Mouse (Mus musculus) midbrain, embryonic 14.5 days (tissue): ENCODE measurements around the gene Fbxw24. TPM values are rescaled to one million over a fixed set of nuclear protein-coding genes. Genes with fewer than 3 reads are reported as not detected.
"Not testable (repeated sequence)": the region's sequence is repeated elsewhere in the genome, so short reads cannot be mapped to it uniquely, and the experiment has no call there.

Source experiments
- ATAC-seq: fragments of 200-750 bp; cut with Nextera tagmentation; 2 replicates; pipeline ENCODE4 v1.8.0; 2017; ENCODE audit warnings: moderate number of reproducible peaks, moderate library complexity; ENCODE audit not compliant: low FRiP score, low TSS enrichment
- DNase-seq: peaks from one replicate; pipeline ENCODE4 v3.0.0-alpha.2; 2015
- H3K27ac ChIP-seq: fragments of 300-500 bp; sonication (generic); replicated peaks from 2 replicates; pipeline ENCODE4 v1.5.1; 2014; ENCODE audit warnings: mild to moderate bottlenecking, low read depth, low read length, moderate library complexity
- H3K27me3 ChIP-seq: fragments of 300-500 bp; sonication (generic); 2 replicates; pipeline ENCODE4 v1.6.1; 2014; ENCODE audit warnings: low read length, control low read depth, mixed read lengths; ENCODE audit not compliant: control insufficient read depth, insufficient read depth
- H3K36me3 ChIP-seq: fragments of 300-500 bp; sonication (generic); 2 replicates; pipeline ENCODE4 v1.6.1; 2014; ENCODE audit warnings: low read length, control low read depth; ENCODE audit not compliant: control insufficient read depth, insufficient read depth
- H3K4me1 ChIP-seq: fragments of 300-500 bp; sonication (generic); 2 replicates; pipeline ENCODE4 v1.6.1; 2014; ENCODE audit warnings: mild to moderate bottlenecking, antibody characterized with exemption, low read length, control low read depth; ENCODE audit not compliant: control insufficient read depth, insufficient read depth
- H3K4me2 ChIP-seq: fragments of 300-500 bp; sonication (generic); 2 replicates; pipeline ENCODE4 v1.6.1; 2014; ENCODE audit warnings: mild to moderate bottlenecking, low read length, moderate library complexity
- H3K4me3 ChIP-seq: fragments of 300-500 bp; sonication (generic); replicated peaks from 2 replicates; pipeline ENCODE4 v1.5.1; 2014; ENCODE audit warnings: low read depth, low read length
- H3K9ac ChIP-seq: fragments of 300-500 bp; sonication (generic); replicated peaks from 2 replicates; pipeline ENCODE4 v1.6.1; 2014; ENCODE audit warnings: mild to moderate bottlenecking, low read length, moderate library complexity
- H3K9me3 ChIP-seq: fragments of 300-500 bp; sonication (generic); 2 replicates; pipeline ENCODE4 v1.6.1; 2016; ENCODE audit warnings: low read length, control low read depth, mixed read lengths; ENCODE audit not compliant: control insufficient read depth
- WGBS: fragments of 180-500 bp; shearing (Covaris S2); extraction: QIAGEN DNeasy Blood & Tissue Kit; methylation state at CpG from one replicate; pipeline ENCODE4 v1.1.7; 2014; 5-methylcytosine and 5-hydroxymethylcytosine counted together
- polyA plus RNA-seq: library from polyadenylated mRNA; unstranded; fragments of >200 nt; fragmentation: Nextera tagmentation; extraction: Ambion mirVana; gene quantifications from 2 replicates; pipeline ENCODE4 v1.2.1, GENCODE M21; 2014

Fbxw24 gene
- not detected in 2 replicates for polyA plus RNA-seq

DNA sequence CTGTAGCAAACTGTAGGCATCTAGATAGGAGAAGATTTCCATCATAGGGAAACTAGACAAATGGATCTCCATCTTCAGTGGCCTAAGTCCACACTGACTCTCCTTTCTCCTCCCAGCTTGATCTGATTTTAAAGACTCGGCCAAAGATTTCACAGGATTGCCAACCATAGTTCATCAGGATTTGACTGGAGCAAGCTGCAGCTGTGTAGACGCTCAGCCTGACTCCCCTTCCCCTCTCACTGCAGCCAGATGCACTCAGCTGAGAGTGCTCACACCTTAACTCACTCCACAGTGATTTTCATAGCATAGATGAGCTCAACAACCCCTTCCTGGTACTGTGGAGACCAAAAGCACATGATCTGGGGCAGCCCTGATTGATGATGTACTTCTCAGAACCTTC lies at the start of gene Fbxw24:
TSS of gene Fbxw24 (minus strand) at position 101 of the 400 bp plus-strand sequence.
- WGBS, result 86% methylated on average over 2 of the region's 2 CpGs
- not testable (repeated sequence) for H3K4me3 ChIP-seq, H3K9me3 ChIP-seq, ATAC-seq, H3K27me3 ChIP-seq, H3K9ac ChIP-seq, H3K4me2 ChIP-seq, H3K36me3 ChIP-seq, H3K27ac ChIP-seq, DNase-seq, H3K4me1 ChIP-seq

- H3K9me3 ChIP-seq, H3K9ac ChIP-seq, DNase-seq, H3K4me2 ChIP-seq, H3K27ac ChIP-seq, H3K36me3 ChIP-seq, H3K27me3 ChIP-seq, H3K4me3 ChIP-seq, ATAC-seq, H3K4me1 ChIP-seq: not testable (repeated sequence)
- 62% methylated on average over 2 of the region's 2 CpGs for WGBS
These were observed 38.7 kb upstream of the Fbxw24 start, which contains the start of gene Fbxw25 for GRCm38 (mm10) chr9:109664552-109664951. Gene Fbxw25, minus strand, starts transcription at chr9:109664652.

GRCm38 (mm10) chr9:109606837-109607236 lies 19.0 kb downstream of the Fbxw24 start:
- not testable (repeated sequence) for H3K27me3 ChIP-seq, H3K9ac ChIP-seq, H3K4me1 ChIP-seq, H3K9me3 ChIP-seq, H3K36me3 ChIP-seq, H3K4me2 ChIP-seq, H3K4me3 ChIP-seq, H3K27ac ChIP-seq, ATAC-seq
- peak; percentile 53 for DNase-seq
- 42% methylated on average over 5 of the region's 5 CpGs for WGBS

- H3K36me3 ChIP-seq, H3K9me3 ChIP-seq, ATAC-seq, H3K27ac ChIP-seq, H3K4me2 ChIP-seq, DNase-seq, H3K4me1 ChIP-seq, H3K27me3 ChIP-seq, H3K9ac ChIP-seq, H3K4me3 ChIP-seq: not testable (repeated sequence)
- 62% methylated on average over 2 of the region's 2 CpGs for WGBS
These were observed 23.7 kb downstream of the Fbxw24 start for GRCm38 (mm10) chr9:109602128-109602527.

- no peak for DNase-seq
- no peak for ATAC-seq
- Histone ChIP-seq H3K36me3 (no peaks in the 10 kb centered on the region), H3K4me3 (no peak overlapping the region), H3K27me3 (no peaks in the 10 kb centered on the region), H3K9me3 (no peaks in the 10 kb centered on the region), H3K4me2 (no peak overlapping the region), H3K4me1 (no peaks in the 10 kb centered on the region), H3K9ac (no peak overlapping the region), H3K27ac (no peak overlapping the region)
These were observed 28.6 kb downstream of the Fbxw24 start for GRCm38 (mm10) chr9:109597226-109597625.

- Histone ChIP-seq H3K4me2 (no peak overlapping the region), H3K9ac (no peak overlapping the region), H3K36me3 (no peaks in the 10 kb centered on the region), H3K4me1 (no peaks in the 10 kb centered on the region), H3K27me3 (no peaks in the 10 kb centered on the region), H3K4me3 (no peak overlapping the region), H3K9me3 (no peaks in the 10 kb centered on the region), H3K27ac (no peak overlapping the region)
- ATAC-seq, result no peak
- WGBS, result 85% methylated on average over 2 of the region's 2 CpGs
- DNase-seq, result no peak
These were observed 31.0 kb downstream of the Fbxw24 start for GRCm38 (mm10) chr9:109594866-109595265.

DNA sequence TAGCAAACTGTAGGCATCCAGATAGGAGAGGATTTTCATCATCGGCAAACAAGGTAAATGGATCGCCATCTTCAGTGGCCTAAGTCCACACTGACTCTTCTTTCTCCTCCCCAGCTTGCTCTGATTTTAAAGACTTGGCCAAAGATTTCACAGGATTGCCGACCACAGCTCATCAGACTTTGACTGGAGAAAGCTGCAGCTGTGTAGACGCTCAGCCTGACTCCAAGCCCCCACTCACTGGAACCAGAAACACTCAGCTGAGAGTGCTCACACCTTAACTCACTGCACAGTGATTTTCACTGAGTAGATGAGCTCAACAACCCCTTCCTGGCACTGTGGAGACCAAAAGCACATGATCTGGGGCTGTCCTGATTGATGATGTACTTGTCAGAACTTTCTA lies 57.7 kb downstream of the Fbxw24 start, which contains the start of gene Fbxw15:
TSS of gene Fbxw15 (minus strand) at position 101 of the 400 bp plus-strand sequence.
- H3K27me3 ChIP-seq, H3K4me2 ChIP-seq, H3K4me1 ChIP-seq, H3K4me3 ChIP-seq, H3K9ac ChIP-seq, DNase-seq, H3K9me3 ChIP-seq, H3K27ac ChIP-seq, ATAC-seq, H3K36me3 ChIP-seq: not testable (repeated sequence)
- WGBS, result 92% methylated on average over 4 of the region's 4 CpGs

- Histone ChIP-seq H3K4me3 (no peak overlapping the region), H3K27ac (no peak overlapping the region), H3K36me3 (no peaks in the 10 kb centered on the region), H3K4me1 (no peaks in the 10 kb centered on the region), H3K4me2 (no peak overlapping the region), H3K9ac (no peak overlapping the region), H3K27me3 (no peaks in the 10 kb centered on the region), H3K9me3 (no peaks in the 10 kb centered on the region)
- DNase-seq (no peak), ATAC-seq (no peak)
- 83% methylated on average over 1 of the region's 1 CpGs for WGBS
These were observed 60.3 kb downstream of the Fbxw24 start for GRCm38 (mm10) chr9:109565546-109565945.

DNA sequence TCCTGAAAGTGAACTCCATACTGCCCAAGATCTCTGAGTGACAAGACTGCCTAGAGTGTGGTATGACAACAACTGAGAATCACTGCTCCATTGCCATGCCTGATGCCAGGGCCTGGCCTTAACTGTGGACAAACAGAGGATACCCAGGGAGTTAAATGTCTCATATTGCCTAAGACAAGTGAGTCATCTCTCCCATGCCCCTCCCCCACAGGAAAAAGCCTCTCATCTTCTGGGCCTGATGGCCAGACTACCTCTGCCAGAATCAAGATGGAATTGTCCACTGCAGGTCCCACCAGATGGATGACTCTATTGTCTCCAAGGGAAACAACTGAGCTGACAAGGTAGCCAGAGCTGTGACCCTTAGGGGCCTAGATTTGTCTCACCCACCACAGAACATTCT lies 63.8 kb downstream of the Fbxw24 start:
- not testable (repeated sequence) for H3K27ac ChIP-seq, H3K9ac ChIP-seq, H3K4me1 ChIP-seq, DNase-seq, H3K36me3 ChIP-seq, H3K4me3 ChIP-seq, H3K4me2 ChIP-seq, H3K27me3 ChIP-seq, H3K9me3 ChIP-seq, ATAC-seq
